Mouse (Mus musculus): ENCODE measurements around the gene Aldh18a1. TPM values are rescaled to one million over a fixed set of nuclear protein-coding genes. Genes with fewer than 3 reads are reported as not detected.

Gene Aldh18a1
- total and polyA plus RNA-seq, 3 experiments: 35.3 to 214 (median 89.7) TPM

- TF ChIP-seq EP300 (IDR thresholded peaks at IDR 0.05; ENCODE audit: low read depth in 1 of 2, low read length in 2 of 2) (no peak), MAZ (IDR thresholded peaks at IDR 0.05; ENCODE audit: low read depth, low read length) (no peak), BHLHE40 (IDR thresholded peaks at IDR 0.05; ENCODE audit: borderline replicate concordance, low read depth, low read length) (no peak)
These were observed 32.2 kb downstream of the Aldh18a1 start (continued) for GRCm38 (mm10) chr19:40556029-40556428.

GRCm38 (mm10) chr19:40555136-40555535 lies 33.1 kb downstream of the Aldh18a1 start:
- DNase-seq (ENCODE audit: low read depth, low spot score): no peak
- H3K9ac ChIP-seq (ENCODE audit: control insufficient read depth, low read depth, low read length, poor library complexity, severe bottlenecking): no peak overlapping the region
- TF ChIP-seq BHLHE40 (IDR thresholded peaks at IDR 0.05; ENCODE audit: borderline replicate concordance, low read depth, low read length) (no peak), EP300 (IDR thresholded peaks at IDR 0.05; ENCODE audit: low read depth in 1 of 2, low read length in 2 of 2) (no peak), RAD21 (IDR thresholded peaks at IDR 0.05; ENCODE audit: low read depth, low read length) (no peak), ELF1 (IDR thresholded peaks at IDR 0.05; ENCODE audit: low read depth, low read length) (no peak), POLR2A (IDR thresholded peaks at IDR 0.05; ENCODE audit: control insufficient read depth in 1 of 2, insufficient read depth in 1 of 2, low read depth in 1 of 2, low read length in 2 of 2, poor library complexity in 1 of 2) (no peak), MAFK (IDR thresholded peaks at IDR 0.05; ENCODE audit: borderline replicate concordance, low read depth, low read length) (no peak), GABPA (IDR thresholded peaks at IDR 0.05; ENCODE audit: low read depth, low read length) (no peak), GATA1 (IDR thresholded peaks at IDR 0.05; ENCODE audit: low read depth, low read length) (no peak), UBTF (IDR thresholded peaks at IDR 0.05; ENCODE audit: borderline replicate concordance, insufficient read depth, low read depth, low read length) (no peak), TCF12 (IDR thresholded peaks at IDR 0.05; ENCODE audit: low read depth, low read length) (no peak), ZNF384 (IDR thresholded peaks at IDR 0.05; ENCODE audit: low read depth, low read length) (no peak), E2F4 (IDR thresholded peaks at IDR 0.05; ENCODE audit: borderline replicate concordance, low read depth, low read length) (no peak), MAZ (IDR thresholded peaks at IDR 0.05; ENCODE audit: low read depth, low read length) (no peak), TBP (IDR thresholded peaks at IDR 0.05; ENCODE audit: low read depth, low read length) (no peak), NELFE (IDR thresholded peaks at IDR 0.05; ENCODE audit: low read depth, low read length) (no peak), KAT2A (conservative IDR thresholded peaks at IDR 0.05; ENCODE audit: low read depth, low read length) (no peak), JUND (IDR thresholded peaks at IDR 0.05; ENCODE audit: low read depth, low read length) (no peak), MEF2A (IDR thresholded peaks at IDR 0.05; ENCODE audit: extremely low read depth, insufficient replicate concordance, low read depth, low read length, poor library complexity, severe bottlenecking) (no peak), ZC3H11A (IDR thresholded peaks at IDR 0.05; ENCODE audit: low read depth, low read length) (no peak), ETS1 (IDR thresholded peaks at IDR 0.05; ENCODE audit: low read depth, low read length) (no peak)
- H3K4me3 ChIP-seq (ENCODE audit: control insufficient read depth in 1 of 2, insufficient read depth in 1 of 2, low read depth in 2 of 2, low read length in 2 of 2): no peak overlapping the region
- H3K9me3 ChIP-seq (replicated peaks; ENCODE audit: insufficient read depth, low read length): no peaks in the 10 kb centered on the region
- H3K27me3 ChIP-seq (ENCODE audit: control insufficient read depth in 1 of 2, insufficient read depth in 2 of 2, low read length in 2 of 2): no peaks in the 10 kb centered on the region
- H3K36me3 ChIP-seq (ENCODE audit: control insufficient read depth in 1 of 2, insufficient read depth in 2 of 2, low read length in 2 of 2): peaks cover 0 to 16% of the 10 kb centered on the region in 2 experiments; a peak in 2 of 4 replicates
- no peaks in the 10 kb centered on the region for H3K79me2 ChIP-seq (ENCODE audit: control insufficient read depth, insufficient read depth, low read length, poor library complexity)
- H3K4me1 ChIP-seq (ENCODE audit: control insufficient read depth in 1 of 2, insufficient read depth in 2 of 2, low read length in 2 of 2): no peaks in the 10 kb centered on the region
- H3K27ac ChIP-seq (ENCODE audit: control insufficient read depth, low read depth, low read length): no peak overlapping the region

Data from MEL (cell line).